Mouse (Mus musculus) urinary bladder, postnatal 36 days (tissue): ENCODE measurements at regions not wholly inside any gene's neighbourhood (a gene's known extent, or its start where the extent isn't known, plus 50 kb on each side); places are given as distances from the start of the nearest gene placed in this dataset.
A peak's percentile ranks its signal among the peaks of the same experiment; 100 is the strongest.
"Not testable (repeated sequence)": the region's sequence is repeated elsewhere in the genome, so short reads cannot be mapped to it uniquely, and the experiment has no call there.

ENCODE experiments used
- DNase-seq, 2 experiments: peaks; one replicate each; pipeline ENCODE4 v3.0.0; 2022; ENCODE audit warnings: low spot score in 2 of 2, mixed read lengths in 1 of 2

DNA sequence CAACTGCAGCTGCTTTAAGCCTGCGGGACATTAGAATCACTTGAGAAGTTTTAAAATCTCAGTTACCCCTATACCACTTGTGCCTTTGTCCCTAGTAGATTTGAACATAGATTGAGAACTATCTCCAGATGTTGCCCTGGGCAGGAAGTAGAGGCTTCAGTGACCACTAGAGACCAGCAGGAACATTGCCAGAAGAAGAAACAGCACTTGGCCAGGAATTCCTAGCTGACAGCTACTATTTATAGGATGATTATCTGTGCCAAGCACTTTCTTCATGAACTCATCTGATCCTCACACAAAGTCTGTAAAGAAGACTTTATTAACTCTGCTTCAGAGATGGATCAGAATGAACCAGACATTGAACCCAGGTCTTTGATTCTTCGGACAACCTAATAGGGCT is 283.6 kb upstream of the Tmpo start:
- DNase-seq, result peak in 1 of 2 experiments; percentile 0

DNA sequence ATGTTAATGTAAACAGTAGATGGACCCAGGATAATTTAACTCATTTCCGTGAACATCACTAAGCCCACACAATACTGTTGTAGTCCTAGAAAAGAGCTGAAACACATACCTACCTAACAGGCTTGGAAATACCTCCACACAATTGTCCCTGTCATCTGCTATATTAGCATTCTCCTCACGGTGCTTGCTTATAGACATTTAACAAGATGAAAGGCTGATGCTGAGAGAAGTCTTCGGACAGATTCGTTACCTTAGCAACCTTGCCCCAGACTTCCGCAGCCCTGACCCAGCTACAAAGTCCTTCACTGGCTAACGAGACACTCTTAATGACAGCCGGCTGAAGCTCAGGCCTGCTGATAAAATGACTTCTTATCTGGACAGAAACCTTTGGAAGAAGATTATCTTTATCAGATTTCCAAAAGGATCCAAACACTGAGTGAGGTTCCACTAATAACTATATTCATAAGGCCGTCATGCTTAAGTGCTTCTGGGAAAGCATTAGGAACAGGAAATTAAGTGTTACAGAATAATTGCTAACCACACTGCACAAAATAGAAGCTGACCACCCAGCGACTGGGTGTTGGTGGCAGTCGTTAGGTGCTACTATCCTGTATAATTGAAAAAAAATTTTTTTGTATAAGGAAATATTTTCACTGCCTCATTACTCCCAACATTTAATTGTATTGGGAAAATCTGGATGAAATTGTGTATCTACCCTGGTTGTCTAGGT is 267.0 kb upstream of the Tmpo start:
- no peak for DNase-seq

DNA sequence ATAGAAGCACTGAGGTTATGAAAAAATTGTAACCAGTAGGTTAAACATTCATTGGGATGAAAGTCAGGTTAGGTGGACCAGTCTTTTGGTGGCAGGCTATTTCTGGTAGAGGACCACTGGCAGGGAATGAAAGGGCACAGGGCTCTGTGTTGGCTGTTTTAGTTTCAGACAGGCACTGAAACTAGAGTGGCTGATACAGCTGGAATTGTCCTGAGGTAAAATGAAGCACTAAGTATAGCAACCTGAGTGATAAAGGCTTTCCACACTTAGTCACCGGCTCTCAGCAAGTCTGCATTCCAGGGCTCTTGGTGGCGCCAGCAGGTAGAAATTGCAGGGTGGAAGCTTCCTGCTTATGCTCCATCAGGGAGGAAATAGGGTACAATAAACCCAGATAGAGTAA is 262.2 kb upstream of the Tmpo start:
- no peak for DNase-seq

- DNase-seq, result no peak
Observed at GRCm38 (mm10) chr10:91440051-91440450, 258.9 kb upstream of the Tmpo start.

DNA sequence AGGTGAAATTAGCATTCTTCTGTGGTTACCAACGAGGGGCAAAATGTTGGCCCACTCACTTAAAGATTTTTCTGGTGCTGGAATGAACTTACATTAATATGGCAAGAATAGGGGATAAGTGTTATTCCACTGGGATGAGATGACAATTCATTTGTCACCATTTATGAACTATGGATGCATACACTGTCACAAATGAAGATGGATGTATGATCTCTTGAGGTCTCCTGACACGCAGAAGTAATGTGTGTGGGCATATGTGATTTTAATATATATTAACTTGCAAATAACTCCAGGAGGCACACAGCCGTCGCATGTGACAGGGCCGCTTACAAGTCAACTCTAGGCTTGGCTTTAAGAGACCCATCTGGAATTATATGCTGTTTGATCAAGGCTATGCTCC is 256.8 kb upstream of the Tmpo start:
- DNase-seq, result no peak

DNA sequence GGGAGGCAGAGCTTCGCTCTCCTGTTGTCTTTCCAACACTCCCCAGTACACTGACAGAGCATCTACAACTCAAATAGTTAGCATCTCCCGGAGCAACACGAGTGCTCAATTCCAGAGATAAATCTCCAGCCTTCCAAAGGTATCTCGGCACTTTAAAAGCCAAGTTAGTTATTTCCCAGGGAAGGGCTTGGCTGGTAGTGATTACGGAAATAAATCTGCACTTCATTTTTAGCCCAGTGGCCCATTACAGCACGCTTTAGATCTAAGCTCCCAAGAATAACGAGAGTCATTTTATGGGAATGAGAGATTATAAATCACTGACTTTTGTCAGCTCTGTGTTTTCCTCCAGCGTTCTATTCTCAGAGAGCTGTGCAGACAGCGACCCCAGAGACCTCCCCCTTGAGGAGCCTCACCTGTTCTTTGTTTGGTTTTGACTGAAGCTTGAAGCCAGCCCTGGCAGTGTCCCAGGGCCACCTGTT is 255.0 kb upstream of the Tmpo start:
- no peak for DNase-seq

DNA sequence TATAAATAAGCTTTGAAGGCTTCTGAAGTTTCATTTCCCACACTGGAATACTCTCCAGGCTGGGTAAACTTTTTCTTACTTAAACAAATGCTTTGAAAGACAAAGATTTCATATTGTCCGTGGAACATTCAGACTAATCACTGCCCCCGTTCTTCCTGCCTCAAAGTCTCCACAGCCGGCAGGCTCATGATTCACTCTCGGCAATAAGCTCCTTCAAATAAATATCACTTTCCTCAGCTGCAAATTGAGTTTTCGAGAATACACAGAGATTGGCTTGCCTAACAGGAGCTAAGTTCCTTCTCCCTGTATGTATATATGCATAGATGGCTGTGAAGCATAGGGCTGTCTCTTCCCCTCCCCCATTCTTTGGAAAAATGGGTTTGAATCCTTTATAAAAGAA is 249.2 kb upstream of the Tmpo start:
- DNase-seq, result no peak

- DNase-seq, result no peak
Observed at GRCm38 (mm10) chr10:91426584-91426983, 245.5 kb upstream of the Tmpo start.

- not testable (repeated sequence) for DNase-seq
Observed at GRCm38 (mm10) chr10:91425625-91426385, 244.7 kb upstream of the Tmpo start.

DNA sequence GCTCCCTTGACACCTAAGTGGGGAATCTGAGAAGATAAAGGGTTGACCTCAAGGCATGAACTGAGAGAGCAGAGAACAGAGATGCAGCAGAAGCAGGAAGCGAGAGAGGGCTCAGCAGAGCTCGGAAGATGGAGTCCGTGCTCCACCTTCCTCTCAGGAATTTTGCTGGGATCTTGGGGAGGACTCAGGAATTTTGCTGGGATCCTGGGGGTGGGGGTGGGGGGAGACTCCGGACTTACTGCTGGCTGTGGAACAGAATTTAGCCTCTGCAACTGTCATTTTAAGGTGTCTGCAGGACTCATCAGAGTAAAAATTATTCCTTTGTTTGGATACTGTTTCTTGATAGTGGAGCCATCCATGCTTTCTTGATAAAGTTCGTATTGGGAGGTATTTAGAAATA is 243.7 kb upstream of the Tmpo start:
- no peak for DNase-seq

DNA sequence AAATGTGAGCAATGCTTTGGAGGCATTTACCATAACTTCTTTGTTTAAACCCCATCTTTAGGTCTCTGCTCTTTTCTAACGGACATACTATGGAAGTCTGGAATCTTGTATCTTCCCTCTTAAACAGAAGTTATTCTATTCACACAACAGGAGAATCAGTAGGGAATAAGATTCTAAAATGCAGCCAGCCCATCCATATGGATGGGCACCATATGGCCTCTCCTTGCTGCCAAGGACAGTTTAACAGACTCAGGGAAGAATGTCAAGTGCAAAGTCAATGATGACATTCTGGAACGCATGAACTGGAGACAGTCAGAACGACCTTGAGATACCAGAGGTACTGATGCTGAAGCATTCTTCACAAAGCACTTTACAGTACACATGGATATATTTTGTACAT is 206.1 kb upstream of the Tmpo start:
- DNase-seq, result no peak

DNA sequence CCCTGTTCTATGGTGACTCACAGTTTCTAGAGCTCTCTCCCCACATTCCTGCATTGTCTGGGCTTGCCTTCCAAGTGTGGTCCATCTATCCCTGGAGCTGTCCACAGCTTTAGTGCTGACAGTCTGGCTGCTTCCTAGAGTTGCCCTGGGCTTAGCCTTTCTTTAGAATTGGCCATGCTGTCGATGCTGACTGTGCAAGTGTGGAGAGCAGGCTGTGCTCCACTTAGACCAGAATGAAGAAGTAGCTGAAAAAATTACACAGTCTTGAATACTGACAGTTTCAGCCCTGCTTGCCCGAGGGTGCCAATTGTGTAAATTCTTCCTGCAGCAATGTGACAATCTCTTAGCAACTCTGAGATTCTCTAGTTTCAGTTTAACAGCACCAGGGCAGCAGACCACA is 203.3 kb upstream of the Tmpo start:
- no peak for DNase-seq

DNA sequence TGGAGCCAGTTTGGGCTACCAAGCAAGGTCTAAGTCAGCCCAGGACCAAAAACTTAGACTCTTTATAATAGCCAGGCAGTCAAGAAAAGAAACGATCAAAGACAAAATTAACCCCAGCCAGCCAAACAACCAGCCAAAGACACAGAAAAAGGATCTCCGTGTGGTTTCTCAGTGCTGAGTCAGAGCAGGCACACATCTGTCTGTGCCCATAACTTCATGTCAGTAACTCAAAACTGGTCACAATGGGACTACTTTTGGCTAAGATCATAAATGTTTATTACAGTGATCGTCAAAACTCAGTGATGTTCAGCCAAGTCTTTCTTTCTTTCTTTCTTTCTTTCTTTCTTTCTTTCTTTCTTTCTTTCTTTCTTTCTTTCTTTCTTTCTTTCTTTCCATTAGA is 195.6 kb upstream of the Tmpo start:
- DNase-seq, result no peak

- DNase-seq, result no peak
Observed at GRCm38 (mm10) chr10:91367488-91367887, 186.4 kb upstream of the Tmpo start.

DNA sequence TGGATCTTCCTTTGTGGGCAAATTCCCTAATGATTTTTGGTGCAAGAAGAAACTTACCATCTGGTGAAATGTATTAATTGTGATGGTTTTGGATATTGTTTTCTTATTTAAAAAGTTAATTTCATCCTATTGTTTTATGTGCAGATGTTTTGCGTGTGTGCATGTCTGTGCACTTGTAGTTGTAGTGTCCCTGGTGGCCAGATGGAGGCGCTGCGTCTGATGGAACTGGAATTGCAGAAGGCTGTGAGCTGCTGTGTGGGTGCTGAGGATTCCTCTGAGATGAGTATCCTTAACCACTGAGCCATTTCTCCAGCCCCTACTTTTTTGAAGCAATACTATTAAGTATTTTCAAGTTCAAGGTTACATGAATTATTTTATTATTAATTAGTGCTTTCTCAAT is 181.5 kb upstream of the Tmpo start:
- no peak for DNase-seq

DNA sequence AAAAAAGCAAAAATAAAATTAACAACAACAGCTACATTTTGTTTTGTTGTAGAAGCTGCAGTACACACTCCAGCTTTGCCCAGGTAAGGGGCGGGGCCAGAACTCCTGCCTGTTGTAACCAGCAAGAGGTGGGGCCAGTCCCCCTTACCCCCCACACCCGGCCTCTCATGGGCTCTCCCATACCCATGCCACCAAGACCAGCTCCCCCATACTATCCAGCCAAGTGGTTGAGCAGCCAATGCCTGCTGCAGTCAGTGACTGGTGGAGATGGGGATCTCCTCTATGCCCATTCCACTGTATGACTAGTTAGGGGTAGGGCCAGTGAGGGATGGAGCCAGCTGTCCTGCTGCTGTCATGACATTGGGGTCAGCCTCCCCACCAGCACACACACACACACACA is 180.5 kb upstream of the Tmpo start:
- no peak for DNase-seq

- no peak for DNase-seq
Observed at GRCm38 (mm10) chr10:91345465-91345864, 164.3 kb upstream of the Tmpo start.

- DNase-seq, result no peak
Observed at GRCm38 (mm10) chr10:91342083-91342482, 161.0 kb upstream of the Tmpo start.

GRCm38 (mm10) chr10:91339361-91339760 is 158.2 kb upstream of the Tmpo start:
- DNase-seq, result no peak

GRCm38 (mm10) chr10:91326661-91327312 is 145.7 kb upstream of the Tmpo start:
- DNase-seq, result no peak

GRCm38 (mm10) chr10:91326144-91326655 is 145.1 kb upstream of the Tmpo start:
- no peak for DNase-seq

- DNase-seq, result no peak
Observed at GRCm38 (mm10) chr10:91321226-91321625, 140.1 kb upstream of the Tmpo start.
